Mouse (Mus musculus): Measurements from ENCODE around the gene Slc7a6. TPM values are rescaled to one million over a fixed set of nuclear protein-coding genes. Genes with fewer than 3 reads are reported as not detected.
"Not testable (repeated sequence)": the region's sequence is repeated elsewhere in the genome, so short reads cannot be mapped to it uniquely, and the experiment has no call there.

Slc7a6 gene
- polyA plus RNA-seq, 1 experiment from 2014 or later: 57.7 TPM

GRCm38 (mm10) chr8:106198741-106199140 lies 30.1 kb downstream of the Slc7a6 start:
- Histone ChIP-seq H3K36me3 (peaks cover 75% of the 10 kb centered on the region), H3K27ac (replicated peaks) (no peak overlapping the region), H3K4me1 (replicated peaks) (no peaks in the 10 kb centered on the region), H3K9ac (no peak overlapping the region), H3K4me3 (no peak overlapping the region), H3K27me3 (no peaks in the 10 kb centered on the region), H3K4me2 (no peak overlapping the region), H3K9me3 (no peaks in the 10 kb centered on the region)
- no peak for ATAC-seq (ENCODE audit: low FRiP score, low read depth)
- 19% methylated on average over 1 of the region's 1 CpGs for WGBS

GRCm38 (mm10) chr8:106199596-106199995 lies 30.9 kb downstream of the Slc7a6 start:
- not testable (repeated sequence) for H3K4me3 ChIP-seq; H3K4me2 ChIP-seq; H3K27ac ChIP-seq (replicated peaks); H3K27me3 ChIP-seq; ATAC-seq (ENCODE audit: low FRiP score, low read depth); H3K4me1 ChIP-seq (replicated peaks); H3K9me3 ChIP-seq; H3K9ac ChIP-seq
- peaks cover 79% of the 10 kb centered on the region for H3K36me3 ChIP-seq
- 88% methylated on average over 3 of the region's 3 CpGs for WGBS

- Histone ChIP-seq H3K9me3 (no peaks in the 10 kb centered on the region), H3K27ac (replicated peaks) (peak overlapping the region; percentile 95), H3K4me3 (peak overlapping the region; percentile 82), H3K27me3 (no peaks in the 10 kb centered on the region), H3K36me3 (peaks cover 23% of the 10 kb centered on the region), H3K4me1 (replicated peaks) (peaks cover 28% of the 10 kb centered on the region), H3K4me2 (peak overlapping the region; percentile 83), H3K9ac (peak overlapping the region; percentile 76)
- WGBS: under 1% methylated on average over 35 of the region's 35 CpGs
- ATAC-seq (ENCODE audit: low FRiP score, low read depth): peak; percentile 82
These were observed 41.5 kb downstream of the Slc7a6 start for GRCm38 (mm10) chr8:106210035-106210731.

GRCm38 (mm10) chr8:106210821-106211345 lies 42.2 kb downstream of the Slc7a6 start, which contains the start of the genes Slc7a6os and Prmt7:
TSS of gene Slc7a6os (minus strand) at chr8:106210935.
TSS of gene Prmt7 (plus strand) at chr8:106210936.
- peak within 1 kb of the TSS; percentile 82 for H3K4me3 ChIP-seq
- H3K4me2 ChIP-seq: peak within 1 kb of the TSS; percentile 83
- H3K9me3 ChIP-seq: no peaks in the 10 kb centered on the region
- H3K9ac ChIP-seq: peak within 1 kb of the TSS; percentile 76
- H3K27ac ChIP-seq (replicated peaks): peak within 1 kb of the TSS; percentile 95
- no peaks in the 10 kb centered on the region for H3K27me3 ChIP-seq
- ATAC-seq (ENCODE audit: low FRiP score, low read depth): peak; percentile 99
- H3K36me3 ChIP-seq: peaks cover 23% of the 10 kb centered on the region
- peaks cover 28% of the 10 kb centered on the region for H3K4me1 ChIP-seq (replicated peaks)
- under 1% methylated on average over 52 of the region's 52 CpGs for WGBS

GRCm38 (mm10) chr8:106211421-106211820 lies 42.8 kb downstream of the Slc7a6 start:
- Histone ChIP-seq H3K4me2 (peak overlapping the region; percentile 83), H3K27ac (replicated peaks) (peak overlapping the region; percentile 95), H3K27me3 (no peaks in the 10 kb centered on the region), H3K36me3 (peaks cover 26% of the 10 kb centered on the region), H3K4me1 (replicated peaks) (peaks cover 28% of the 10 kb centered on the region), H3K4me3 (peak overlapping the region; percentile 82), H3K9me3 (no peaks in the 10 kb centered on the region), H3K9ac (peak overlapping the region; percentile 76)
- WGBS: 5% methylated on average over 13 of the region's 13 CpGs
- no peak for ATAC-seq (ENCODE audit: low FRiP score, low read depth)

GRCm38 (mm10) chr8:106213959-106214358 lies 45.3 kb downstream of the Slc7a6 start:
- Histone ChIP-seq H3K9ac (no peak overlapping the region), H3K9me3 (no peaks in the 10 kb centered on the region), H3K36me3 (peaks cover 37% of the 10 kb centered on the region), H3K27me3 (no peaks in the 10 kb centered on the region), H3K4me2 (no peak overlapping the region), H3K27ac (replicated peaks) (no peak overlapping the region), H3K4me1 (replicated peaks) (peaks cover 20% of the 10 kb centered on the region), H3K4me3 (no peak overlapping the region)
- ATAC-seq (ENCODE audit: low FRiP score, low read depth): no peak
- 89% methylated on average over 3 of the region's 3 CpGs for WGBS

GRCm38 (mm10) chr8:106219620-106220019 lies 51.0 kb downstream of the Slc7a6 start:
- peaks cover 53% of the 10 kb centered on the region for H3K36me3 ChIP-seq
- no peak overlapping the region for H3K9ac ChIP-seq
- no peak overlapping the region for H3K4me2 ChIP-seq
- WGBS: 93% methylated on average over 3 of the region's 3 CpGs
- ATAC-seq (ENCODE audit: low FRiP score, low read depth): no peak
- no peaks in the 10 kb centered on the region for H3K27me3 ChIP-seq
- no peak overlapping the region for H3K27ac ChIP-seq (replicated peaks)
- H3K4me3 ChIP-seq: no peak overlapping the region
- no peaks in the 10 kb centered on the region for H3K4me1 ChIP-seq (replicated peaks)
- no peaks in the 10 kb centered on the region for H3K9me3 ChIP-seq

- H3K9me3 ChIP-seq: no peaks in the 10 kb centered on the region
- 41% methylated on average over 9 of the region's 9 CpGs for WGBS
- no peaks in the 10 kb centered on the region for H3K4me1 ChIP-seq (replicated peaks)
- H3K27me3 ChIP-seq: no peaks in the 10 kb centered on the region
- no peak for ATAC-seq (ENCODE audit: low FRiP score, low read depth)
- peaks cover 57% of the 10 kb centered on the region for H3K36me3 ChIP-seq
- no peak overlapping the region for H3K9ac ChIP-seq
- no peak overlapping the region for H3K4me3 ChIP-seq
- no peak overlapping the region for H3K27ac ChIP-seq (replicated peaks)
- H3K4me2 ChIP-seq: no peak overlapping the region
These were observed 57.9 kb downstream of the Slc7a6 start for GRCm38 (mm10) chr8:106226589-106226988.

- no peak for ATAC-seq (ENCODE audit: low FRiP score, low read depth)
- Histone ChIP-seq H3K36me3 (peaks cover 42% of the 10 kb centered on the region), H3K9me3 (no peaks in the 10 kb centered on the region), H3K9ac (no peak overlapping the region), H3K4me3 (no peak overlapping the region), H3K27me3 (no peaks in the 10 kb centered on the region), H3K27ac (replicated peaks) (no peak overlapping the region), H3K4me2 (no peak overlapping the region), H3K4me1 (replicated peaks) (no peaks in the 10 kb centered on the region)
- WGBS: 91% methylated on average over 7 of the region's 7 CpGs
These were observed 62.9 kb downstream of the Slc7a6 start for GRCm38 (mm10) chr8:106231536-106231935.

GRCm38 (mm10) chr8:106232751-106233150 lies 64.1 kb downstream of the Slc7a6 start:
- Histone ChIP-seq H3K9me3 (no peaks in the 10 kb centered on the region), H3K4me1 (replicated peaks) (no peaks in the 10 kb centered on the region), H3K4me3 (no peak overlapping the region), H3K9ac (no peak overlapping the region), H3K36me3 (peaks cover 41% of the 10 kb centered on the region), H3K27ac (replicated peaks) (no peak overlapping the region), H3K4me2 (no peak overlapping the region), H3K27me3 (no peaks in the 10 kb centered on the region)
- 73% methylated on average over 3 of the region's 3 CpGs for WGBS
- no peak for ATAC-seq (ENCODE audit: low FRiP score, low read depth)

GRCm38 (mm10) chr8:106234567-106235261 lies 66.1 kb downstream of the Slc7a6 start:
- Histone ChIP-seq H3K4me1 (replicated peaks) (no peaks in the 10 kb centered on the region), H3K4me2 (no peak overlapping the region), H3K27ac (replicated peaks) (no peak overlapping the region), H3K9ac (no peak overlapping the region), H3K4me3 (no peak overlapping the region), H3K9me3 (no peaks in the 10 kb centered on the region), H3K36me3 (peaks cover 28% of the 10 kb centered on the region), H3K27me3 (no peaks in the 10 kb centered on the region)
- no peak for ATAC-seq (ENCODE audit: low FRiP score, low read depth)
- WGBS: 91% methylated on average over 17 of the region's 17 CpGs

GRCm38 (mm10) chr8:106237106-106237505 lies 68.4 kb downstream of the Slc7a6 start:
- Histone ChIP-seq H3K4me2 (no peak overlapping the region), H3K4me3 (no peak overlapping the region), H3K9me3 (no peaks in the 10 kb centered on the region), H3K4me1 (replicated peaks) (no peaks in the 10 kb centered on the region), H3K27ac (replicated peaks) (no peak overlapping the region), H3K9ac (no peak overlapping the region), H3K36me3 (peaks cover 23% of the 10 kb centered on the region), H3K27me3 (no peaks in the 10 kb centered on the region)
- ATAC-seq (ENCODE audit: low FRiP score, low read depth): no peak
- 84% methylated on average over 5 of the region's 5 CpGs for WGBS
